Comparison of ENCODE assay signal across 13 mouse cellular contexts in the genomic region with DNA sequence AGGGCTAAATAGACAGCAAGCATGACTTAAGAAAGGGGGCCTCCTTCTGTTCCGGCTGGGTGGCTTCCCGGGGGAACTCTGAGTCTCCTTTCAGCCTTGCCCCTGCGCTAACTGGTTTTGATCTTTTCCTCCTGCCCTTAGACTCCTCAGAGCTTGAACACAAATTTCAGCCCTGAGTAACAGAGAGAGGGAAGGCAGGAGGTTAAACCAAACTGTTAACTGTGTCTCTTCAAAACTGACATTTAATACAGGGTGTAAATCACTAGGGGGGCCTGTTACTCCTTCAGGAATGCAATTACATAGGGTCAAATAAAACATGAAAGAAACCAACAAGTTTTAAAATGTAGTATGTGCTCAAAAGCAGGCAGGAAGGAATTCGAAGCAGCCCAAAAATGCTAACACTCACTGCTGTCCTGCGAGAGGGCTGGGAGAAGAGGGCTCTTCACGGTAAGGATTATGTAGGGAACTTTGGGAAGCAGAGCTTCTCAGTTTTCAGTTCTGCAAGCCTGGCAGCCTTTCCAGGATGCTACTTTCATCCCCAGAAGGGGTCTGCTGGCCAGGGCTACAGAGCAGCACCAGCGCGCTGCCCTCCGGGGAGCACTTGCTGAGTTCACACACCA. TPM values are rescaled to one million over a fixed set of nuclear protein-coding genes. Genes with fewer than 3 reads are reported as not detected.
DNase-seq lines count a peak whose midpoint lies in the region; ATAC-seq and TF ChIP-seq lines count a peak whose summit lies in the region.
"Had no signal": no experiment of that assay in that cellular context is flagged by ENCODE, and none has a peak within 500 bp of the region (broad histone marks: within the 10 kb centered on the region; RNA-seq: fewer than 3 reads in every experiment).

No protein-coding gene starts in this region.

- no peak overlapping the region for H3K4me3 ChIP-seq in kidney, embryonic 15.5 days (replicated peaks)
- H3K4me3 ChIP-seq in embryonic facial prominence, embryonic 13.5 days, result no peak overlapping the region
- no peak overlapping the region for H3K4me3 ChIP-seq in lung, postnatal 0 days (ENCODE audit: low read depth, low read length)
- H3K4me3 ChIP-seq: neural tube, embryonic 13.5 days had no signal

- DNase-seq in kidney, adult 18-20 months, result no peak
- DNase-seq in ZHBTc4 (ENCODE audit: low read depth, low spot score), result peak; percentile 57
- peak; percentile 61 for DNase-seq in lung, postnatal 0 days (ENCODE audit: low spot score)
- no peak for DNase-seq in retina, postnatal 1 day
- DNase-seq in retina, embryonic 14.5 days (ENCODE audit: low spot score), result no peak
- DNase-seq: adrenal gland, postnatal 36 days; gastrocnemius, postnatal 14 days had no signal

- H3K36me3 ChIP-seq in kidney, embryonic 15.5 days, result no peaks in the 10 kb centered on the region
- no peaks in the 10 kb centered on the region for H3K36me3 ChIP-seq in embryonic facial prominence, embryonic 13.5 days
- H3K36me3 ChIP-seq in lung, postnatal 0 days (ENCODE audit: insufficient read depth, low read length), result no peaks in the 10 kb centered on the region
- H3K36me3 ChIP-seq: G1E; neural tube, embryonic 13.5 days had no signal

- ATAC-seq in kidney, embryonic 15.5 days (replicated peaks; ENCODE audit: low FRiP score), result peak; percentile 89
- no peak for ATAC-seq in embryonic facial prominence, embryonic 13.5 days (ENCODE audit: insufficient number of reproducible peaks, insufficient read depth, low FRiP score, low TSS enrichment, low read depth)
- ATAC-seq in lung, postnatal 0 days, result peak; percentile 68

- 6% methylated on average over 9 of the region's 9 CpGs for WGBS in kidney, embryonic 15.5 days
- 5% methylated on average over 9 of the region's 9 CpGs for WGBS in embryonic facial prominence, embryonic 13.5 days
- WGBS in lung, postnatal 0 days, result 12% methylated on average over 9 of the region's 9 CpGs

- peak; percentile 95 for TF ChIP-seq EP300 in lung, postnatal 0 days (IDR thresholded peaks at IDR 0.05)

- peak overlapping the region; percentile 43 for H3K4me2 ChIP-seq in kidney, embryonic 15.5 days
- peak overlapping the region; percentile 44 for H3K4me2 ChIP-seq in embryonic facial prominence, embryonic 13.5 days
- peak overlapping the region; percentile 27; the same call in 1 of the 2 replicates for H3K4me2 ChIP-seq in lung, postnatal 0 days (replicated peaks; ENCODE audit: low read depth, low read length)
- H3K4me2 ChIP-seq: neural tube, embryonic 13.5 days had no signal

- TF ChIP-seq CTCF in lung, postnatal 0 days (IDR thresholded peaks at IDR 0.05), result no peak

- H3K9me3 ChIP-seq in kidney, embryonic 15.5 days (replicated peaks), result no peaks in the 10 kb centered on the region
- no peaks in the 10 kb centered on the region for H3K9me3 ChIP-seq in embryonic facial prominence, embryonic 13.5 days
- no peaks in the 10 kb centered on the region for H3K9me3 ChIP-seq in lung, postnatal 0 days (ENCODE audit: low read length)
- H3K9me3 ChIP-seq: G1E; neural tube, embryonic 13.5 days had no signal

- no peak overlapping the region for H3K9ac ChIP-seq in kidney, embryonic 15.5 days
- no peak overlapping the region for H3K9ac ChIP-seq in embryonic facial prominence, embryonic 13.5 days
- no peak overlapping the region for H3K9ac ChIP-seq in lung, postnatal 0 days (replicated peaks; ENCODE audit: low read depth)
- H3K9ac ChIP-seq: neural tube, embryonic 13.5 days had no signal

- peak overlapping the region; percentile 88 for H3K27ac ChIP-seq in kidney, embryonic 15.5 days
- peak overlapping the region; percentile 35; the same call in 1 of the 2 replicates for H3K27ac ChIP-seq in embryonic facial prominence, embryonic 13.5 days
- peak overlapping the region; percentile 64 for H3K27ac ChIP-seq in lung, postnatal 0 days (ENCODE audit: low read length)
- H3K27ac ChIP-seq: macrophage; neural tube, embryonic 13.5 days had no signal

- H3K4me1 ChIP-seq in kidney, embryonic 15.5 days, result peaks cover 15% of the 10 kb centered on the region
- H3K4me1 ChIP-seq in embryonic facial prominence, embryonic 13.5 days, result peaks cover 16% of the 10 kb centered on the region
- H3K4me1 ChIP-seq in lung, postnatal 0 days (ENCODE audit: insufficient read depth, low read depth, low read length), result 0 out of 2 replicates have a peak, but pooled peaks cover 4% of the 10 kb centered on the region

- no peaks in the 10 kb centered on the region for H3K27me3 ChIP-seq in kidney, embryonic 15.5 days
- H3K27me3 ChIP-seq in embryonic facial prominence, embryonic 13.5 days, result no peaks in the 10 kb centered on the region
- H3K27me3 ChIP-seq in lung, postnatal 0 days (replicated peaks; ENCODE audit: insufficient read depth, low read length), result no peaks in the 10 kb centered on the region
- H3K27me3 ChIP-seq: neural tube, embryonic 13.5 days had no signal

RNA-seq across cellular contexts. Expression of gene Bmp4, which starts 46.1 kb away (rescaled TPM):
- 36.3 and 40.8 TPM in 2 replicates for polyA plus RNA-seq in kidney, embryonic 15.5 days (2015; fragmentation: Nextera tagmentation; extraction: Ambion mirVana)
- polyA plus RNA-seq in embryonic facial prominence, embryonic 13.5 days (2015; fragmentation: Nextera tagmentation; extraction: Ambion mirVana), result 74.9 and 82.5 TPM in 2 replicates
- 34.3 and 42.7 TPM in 2 replicates for polyA plus RNA-seq in lung, postnatal 0 days (2015; fragmentation: Nextera tagmentation; extraction: Ambion mirVana)
- polyA plus RNA-seq: G1E, macrophage had no signal

RNA-seq across cellular contexts. Expression of gene Gm15217, which starts 57.4 kb away (rescaled TPM):
- polyA plus RNA-seq in kidney, embryonic 15.5 days (2015; fragmentation: Nextera tagmentation; extraction: Ambion mirVana), result 1.1 and 1.2 TPM in 2 replicates
- 0.41 and 0.65 TPM in 2 replicates for polyA plus RNA-seq in embryonic facial prominence, embryonic 13.5 days (2015; fragmentation: Nextera tagmentation; extraction: Ambion mirVana)
- 0.76 and 0.93 TPM in 2 replicates for polyA plus RNA-seq in lung, postnatal 0 days (2015; fragmentation: Nextera tagmentation; extraction: Ambion mirVana)
- polyA plus RNA-seq: G1E; macrophage; neural tube, embryonic 13.5 days; spleen, adult 2 months had no signal

Comparison
In these comparisons a context has a peak if more than half of its experiments do, and no peak if none do; other contexts are left out.
1. H3K27ac ChIP-seq: peak in every context shown above with its lines; median percentile 88 in kidney, embryonic 15.5 days; 64 in lung, postnatal 0 days; 35 in embryonic facial prominence, embryonic 13.5 days.
2. DNase-seq: peak in ZHBTc4 (single experiment) and lung, postnatal 0 days (single experiment); none in kidney, adult 18-20 months (single experiment), retina, postnatal 1 day (single experiment) and retina, embryonic 14.5 days (single experiment).
3. Peak in every context shown above with its lines, with median percentiles within 50 percentile points of each other: H3K4me2 ChIP-seq.